Comparison of ENCODE assay signal across 8 mouse cellular contexts in the genomic region with DNA sequence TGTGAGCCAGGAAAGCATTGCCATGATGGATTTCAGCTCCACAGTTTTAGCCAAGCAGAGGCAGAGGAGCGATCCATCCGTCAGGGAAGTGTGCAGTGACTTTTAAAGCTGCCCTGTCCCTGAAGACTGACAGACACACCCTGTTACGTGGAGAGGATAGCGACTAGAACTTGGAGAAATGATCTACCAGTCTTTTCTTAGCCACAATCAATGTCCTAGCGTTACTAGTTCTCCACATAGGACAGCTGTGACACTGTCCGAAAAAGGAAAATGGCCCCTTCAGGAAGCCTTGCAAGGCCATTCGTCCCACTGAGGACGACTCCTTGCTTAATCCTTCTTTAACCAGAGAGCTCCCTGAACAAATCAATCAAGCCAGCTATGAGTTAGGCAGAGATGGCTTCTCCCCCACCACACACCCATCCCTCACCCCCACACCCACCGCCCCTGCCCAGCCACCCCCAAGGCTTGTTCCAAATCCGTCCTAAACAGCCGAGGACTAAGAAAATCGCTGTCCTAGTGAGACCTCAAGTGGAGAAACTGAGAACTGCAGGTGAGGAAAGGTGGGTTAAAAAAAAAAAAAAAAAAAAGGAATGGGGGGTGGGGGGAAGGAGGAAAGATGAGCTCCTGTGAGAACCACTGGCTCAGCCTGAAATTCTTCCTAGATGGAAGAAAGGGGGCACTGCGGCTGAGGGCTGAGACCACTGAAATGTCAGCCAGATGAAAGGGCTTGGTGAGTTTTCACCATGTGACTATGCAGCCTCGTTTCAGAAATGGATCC.
DNase-seq lines count a peak whose midpoint lies in the region; ATAC-seq and TF ChIP-seq lines count a peak whose summit lies in the region.

No protein-coding gene starts in this region.

- no peaks in the 10 kb centered on the region for H3K36me3 ChIP-seq in intestine, postnatal 0 days (ENCODE audit: control insufficient read depth, insufficient read depth)
- H3K36me3 ChIP-seq in liver, embryonic 12.5 days: no peaks in the 10 kb centered on the region
- H3K36me3 ChIP-seq in neural tube, embryonic 14.5 days (ENCODE audit: control insufficient read depth, insufficient read depth, low read length): no peaks in the 10 kb centered on the region

- no peak overlapping the region for H3K27ac ChIP-seq in intestine, postnatal 0 days (ENCODE audit: low read depth, low read length)
- no peak overlapping the region for H3K27ac ChIP-seq in liver, embryonic 12.5 days
- H3K27ac ChIP-seq in neural tube, embryonic 14.5 days (ENCODE audit: low read depth, low read length): no peak overlapping the region

- H3K4me3 ChIP-seq in intestine, postnatal 0 days (ENCODE audit: low read depth, low read length): peak overlapping the region; percentile 28
- H3K4me3 ChIP-seq in liver, embryonic 12.5 days: no peak overlapping the region
- peak overlapping the region; percentile 19 for H3K4me3 ChIP-seq in neural tube, embryonic 14.5 days (ENCODE audit: low read depth, low read length)

- no peak overlapping the region for H3K9ac ChIP-seq in intestine, postnatal 0 days (ENCODE audit: low read depth, low read length)
- H3K9ac ChIP-seq in liver, embryonic 12.5 days: no peak overlapping the region
- H3K9ac ChIP-seq in neural tube, embryonic 14.5 days (replicated peaks; ENCODE audit: low read depth, low read length): 0 out of 2 replicates have a peak overlapping the region, but pooled peaks have one; percentile 35

- no peak; the same call in 1 of the 2 replicates for ATAC-seq in intestine, postnatal 0 days
- no peak for ATAC-seq in liver, embryonic 12.5 days
- peak; percentile 88 for ATAC-seq in neural tube, embryonic 14.5 days (ENCODE audit: low read depth)
- ATAC-seq in erythroid progenitor cell, adult 5-6 weeks (replicated peaks; ENCODE audit: low FRiP score, poor library complexity, severe bottlenecking): no peak

- H3K4me1 ChIP-seq in intestine, postnatal 0 days (replicated peaks; ENCODE audit: control insufficient read depth, insufficient read depth, low read length): no peaks in the 10 kb centered on the region
- no peaks in the 10 kb centered on the region for H3K4me1 ChIP-seq in liver, embryonic 12.5 days
- no peaks in the 10 kb centered on the region for H3K4me1 ChIP-seq in neural tube, embryonic 14.5 days (ENCODE audit: control insufficient read depth, insufficient read depth, low read length)

- 20% methylated on average over 14 of the region's 14 CpGs for WGBS in intestine, postnatal 0 days
- WGBS in liver, embryonic 12.5 days (ENCODE audit: insufficient replicate concordance): 22% methylated on average over 14 of the region's 14 CpGs
- 19% methylated on average over 14 of the region's 14 CpGs for WGBS in neural tube, embryonic 14.5 days

- peak overlapping the region; percentile 64 for H3K4me2 ChIP-seq in intestine, postnatal 0 days (replicated peaks; ENCODE audit: low read depth)
- H3K4me2 ChIP-seq in liver, embryonic 12.5 days: peak overlapping the region; percentile 42
- peak overlapping the region; percentile 45 for H3K4me2 ChIP-seq in neural tube, embryonic 14.5 days (ENCODE audit: low read depth, low read length)

- TF ChIP-seq CTCF in intestine, postnatal 0 days (IDR thresholded peaks at IDR 0.05; ENCODE audit: low read depth): peak; percentile 71

- H3K9me3 ChIP-seq in intestine, postnatal 0 days (ENCODE audit: control insufficient read depth): no peaks in the 10 kb centered on the region
- no peaks in the 10 kb centered on the region for H3K9me3 ChIP-seq in liver, embryonic 12.5 days (replicated peaks)
- H3K9me3 ChIP-seq in neural tube, embryonic 14.5 days (ENCODE audit: control insufficient read depth, low read length): no peaks in the 10 kb centered on the region

- no peaks in the 10 kb centered on the region for H3K27me3 ChIP-seq in intestine, postnatal 0 days (replicated peaks; ENCODE audit: control insufficient read depth, insufficient read depth, low read length)
- H3K27me3 ChIP-seq in liver, embryonic 12.5 days (replicated peaks): no peaks in the 10 kb centered on the region
- no peaks in the 10 kb centered on the region for H3K27me3 ChIP-seq in neural tube, embryonic 14.5 days (ENCODE audit: control insufficient read depth, insufficient read depth, low read length)

- DNase-seq in A20 (ENCODE audit: low read depth, low spot score): peak; percentile 39
- DNase-seq in R1 (ENCODE audit: low read depth, low spot score): peak; percentile 72
- DNase-seq in cerebellum, postnatal 36 days: peak; percentile 38 to 71
- peak; percentile 12 to 24 for DNase-seq in gastrocnemius, postnatal 36 days

- intact Hi-C loops in gastrocnemius, postnatal 36 days (cut with DNase I): loop anchor here (5.0 kb wide), 1 partner anchor 583 kb away; no protein-coding TSS in a partner anchor

Comparison
In these comparisons a context has a peak if more than half of its experiments do, and no peak if none do; other contexts are left out.
1. DNase-seq: peak in every context shown above with its lines; median percentile 72 in R1; 54 in cerebellum, postnatal 36 days; 39 in A20; 18 in gastrocnemius, postnatal 36 days.